Mouse (Mus musculus) ES-E14 (cell line): ENCODE measurements around the gene Oxa1l.

Source experiments
- MAFK ChIP-seq: IDR thresholded peaks from 2 replicates; pipeline ENCODE4 v1.6.1; 2014; ENCODE audit warnings: mild to moderate bottlenecking, low read depth, low read length, inconsistent platforms; ENCODE audit not compliant: insufficient read depth
- ZC3H11A ChIP-seq: IDR thresholded peaks from 2 replicates; pipeline ENCODE4 v1.6.1; 2012; ENCODE audit warnings: low read depth, mild to moderate bottlenecking, inconsistent platforms, low read length, borderline replicate concordance

GRCm38 (mm10) chr14:54369372-54369771 is 8.7 kb downstream of the Oxa1l start:
- TF ChIP-seq MAFK (no peak), ZC3H11A (no peak)
